Mouse (Mus musculus) liver, embryonic 11.5 days (tissue): ENCODE results near the gene Gm11437. TPM values are rescaled to one million over a fixed set of nuclear protein-coding genes. Genes with fewer than 3 reads are reported as not detected.

Experiments used
- ATAC-seq: fragments of 200-750 bp; cut with Nextera tagmentation; replicated peaks from 2 replicates; pipeline ENCODE4 v1.8.0; 2017; ENCODE audit warnings: moderate number of reproducible peaks, mild to moderate bottlenecking, moderate TSS enrichment, moderate library complexity; ENCODE audit not compliant: low FRiP score
- DNase-seq: peaks from one replicate; pipeline ENCODE4 v3.0.0-alpha.2; 2017; ENCODE audit warnings: low spot score
- H3K27ac ChIP-seq: fragments of 300-500 bp; sonication (generic); 2 replicates; pipeline ENCODE4 v1.5.1; 2014; ENCODE audit warnings: mild to moderate bottlenecking, low read depth, low read length, control low read depth
- H3K27me3 ChIP-seq: fragments of 300-500 bp; sonication (generic); replicated peaks from 2 replicates; pipeline ENCODE4 v1.6.1; 2014; ENCODE audit warnings: low read length, mixed read lengths; ENCODE audit not compliant: control insufficient read depth, insufficient read depth
- H3K36me3 ChIP-seq: fragments of 300-500 bp; sonication (generic); 2 replicates; pipeline ENCODE4 v1.6.1; 2014; ENCODE audit warnings: mild to moderate bottlenecking, low read length, moderate library complexity, mixed read lengths; ENCODE audit not compliant: control insufficient read depth, insufficient read depth
- H3K4me1 ChIP-seq: fragments of 300-500 bp; sonication (generic); replicated peaks from 2 replicates; pipeline ENCODE4 v1.6.1; 2014; ENCODE audit warnings: low read length, mixed read lengths; ENCODE audit not compliant: control insufficient read depth, insufficient read depth
- H3K4me2 ChIP-seq: fragments of 300-500 bp; sonication (generic); 2 replicates; pipeline ENCODE4 v1.6.1; 2014; ENCODE audit warnings: mild to moderate bottlenecking, control low read depth, moderate library complexity
- H3K4me3 ChIP-seq: fragments of 300-500 bp; sonication (generic); 2 replicates; pipeline ENCODE4 v1.5.1; 2014; ENCODE audit warnings: low read depth, low read length, control low read depth
- H3K9ac ChIP-seq: fragments of 300-500 bp; sonication (generic); 2 replicates; pipeline ENCODE4 v1.6.1; 2014; ENCODE audit warnings: low read depth, low read length, control low read depth
- H3K9me3 ChIP-seq: fragments of 300-500 bp; sonication (generic); 2 replicates; pipeline ENCODE4 v1.6.1; 2016; ENCODE audit warnings: low read length, inconsistent platforms, mixed read lengths; ENCODE audit not compliant: control insufficient read depth
- WGBS: fragments of 180-500 bp; shearing (Covaris S2); extraction: QIAGEN DNeasy Blood & Tissue Kit; methylation state at CpG from one replicate; pipeline ENCODE4 v1.1.7; 2014; 5-methylcytosine and 5-hydroxymethylcytosine counted together
- polyA plus RNA-seq: library from polyadenylated mRNA; unstranded; fragments of >200 nt; fragmentation: Nextera tagmentation; extraction: Ambion mirVana; gene quantifications from 2 replicates; pipeline ENCODE4 v1.2.1, GENCODE M21; 2014

Gm11437 gene
- polyA plus RNA-seq, 1 experiment from 2014 or later: not detected

DNA sequence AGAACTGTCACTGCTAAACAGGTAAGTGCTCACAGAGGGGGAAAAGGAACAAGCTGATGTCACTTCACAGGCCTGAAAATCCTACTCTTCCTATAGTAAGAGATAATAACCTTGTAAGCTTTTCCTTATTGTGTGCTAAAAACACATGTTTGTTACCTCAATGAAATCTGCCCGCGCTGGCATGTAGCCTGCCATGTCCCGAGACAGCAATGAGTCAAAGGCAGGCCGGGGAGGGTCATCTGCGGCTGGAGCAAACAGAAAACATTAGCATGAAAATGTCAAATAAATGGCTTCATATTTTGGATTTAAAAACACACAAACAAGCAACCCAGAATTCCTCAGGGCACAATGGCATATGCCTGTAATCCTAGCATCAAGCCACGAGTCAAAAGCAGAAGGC is 63.2 kb downstream of the Gm11437 start:
- ATAC-seq: no peak
- H3K36me3 ChIP-seq: peaks cover 33% of the 10 kb centered on the region
- no peaks in the 10 kb centered on the region for H3K27me3 ChIP-seq
- H3K9me3 ChIP-seq: no peaks in the 10 kb centered on the region
- no peaks in the 10 kb centered on the region for H3K4me1 ChIP-seq
- no peak overlapping the region for H3K9ac ChIP-seq
- DNase-seq: no peak
- WGBS: 91% methylated on average over 6 of the region's 6 CpGs
- no peak overlapping the region for H3K4me3 ChIP-seq
- no peak overlapping the region for H3K4me2 ChIP-seq
- H3K27ac ChIP-seq: no peak overlapping the region

DNA sequence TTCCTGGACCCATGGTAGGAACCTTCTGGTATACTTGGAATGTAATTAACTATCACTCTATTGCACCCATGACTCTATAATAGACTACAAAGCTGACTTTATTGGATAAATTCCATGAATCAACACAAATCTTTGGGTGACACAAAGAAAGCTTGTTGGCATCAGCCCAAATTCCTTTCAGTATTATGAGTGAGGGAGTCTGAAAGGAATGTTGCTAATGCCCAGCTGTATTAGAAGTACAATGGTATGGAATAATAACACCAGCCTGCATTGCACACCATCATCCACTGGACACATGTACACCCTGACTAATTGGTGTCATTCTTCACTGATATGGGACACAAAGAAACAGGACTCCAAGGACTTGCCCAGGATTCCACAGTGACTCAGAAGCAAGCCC is 66.1 kb downstream of the Gm11437 start:
- Histone ChIP-seq H3K4me2 (no peak overlapping the region), H3K27ac (no peak overlapping the region), H3K4me1 (no peaks in the 10 kb centered on the region), H3K9me3 (no peaks in the 10 kb centered on the region), H3K9ac (no peak overlapping the region), H3K36me3 (peaks cover 28% of the 10 kb centered on the region), H3K4me3 (no peak overlapping the region), H3K27me3 (no peaks in the 10 kb centered on the region)
- no peak for DNase-seq
- ATAC-seq: no peak

Other genes with a start within 250 kb of the Gm11437 start
- 38.1 and 42.3 TPM in 2 replicates for gene Ddx52, start 225.4 kb downstream of the Gm11437 start, polyA plus RNA-seq
- 9.0 and 11.5 TPM in 2 replicates for gene Synrg, start 203.0 kb downstream of the Gm11437 start, polyA plus RNA-seq
- 1.7 and 2.2 TPM in 2 replicates for gene Dusp14, start 98.2 kb downstream of the Gm11437 start, polyA plus RNA-seq
- 30.6 and 32.7 TPM in 2 replicates for gene Tada2a, start 37.9 kb downstream of the Gm11437 start, polyA plus RNA-seq
- 17.0 and 20.4 TPM in 2 replicates for gene Acaca, start 37.8 kb downstream of the Gm11437 start, polyA plus RNA-seq